Mouse (Mus musculus) heart, embryonic 16.5 days (tissue): Measurements from ENCODE around the gene Sgsm2. TPM values are rescaled to one million over a fixed set of nuclear protein-coding genes. Genes with fewer than 3 reads are reported as not detected.

Source experiments
- ATAC-seq: fragments of 200-750 bp; cut with Nextera tagmentation; replicated peaks from 2 replicates; pipeline ENCODE4 v1.8.0; 2017; ENCODE audit warnings: moderate number of reproducible peaks; ENCODE audit not compliant: insufficient read depth, low FRiP score; ENCODE audit errors: extremely low read depth
- H3K27ac ChIP-seq: fragments of 300-500 bp; sonication (generic); 2 replicates; pipeline ENCODE4 v1.5.1; 2014; ENCODE audit warnings: mild to moderate bottlenecking, low read length, control low read depth, moderate library complexity
- H3K27me3 ChIP-seq: fragments of 300-500 bp; sonication (generic); 2 replicates; pipeline ENCODE4 v1.6.1; 2014; ENCODE audit warnings: low read length, mixed read lengths; ENCODE audit not compliant: control insufficient read depth, insufficient read depth
- H3K36me3 ChIP-seq: fragments of 300-500 bp; sonication (generic); 2 replicates; pipeline ENCODE4 v1.6.1; 2014; ENCODE audit not compliant: control insufficient read depth, insufficient read depth
- H3K4me1 ChIP-seq: fragments of 300-500 bp; sonication (generic); 2 replicates; pipeline ENCODE4 v1.6.1; 2014; ENCODE audit warnings: low read length, mixed read lengths; ENCODE audit not compliant: control insufficient read depth, insufficient read depth
- H3K4me2 ChIP-seq: fragments of 300-500 bp; sonication (generic); 2 replicates; pipeline ENCODE4 v1.6.1; 2014; ENCODE audit warnings: low read depth, mild to moderate bottlenecking, control low read depth, low read length
- H3K4me3 ChIP-seq: fragments of 300-500 bp; sonication (generic); 2 replicates; pipeline ENCODE4 v1.5.1; 2014; ENCODE audit warnings: mild to moderate bottlenecking, control low read depth, low read length
- H3K9ac ChIP-seq: fragments of 300-500 bp; sonication (generic); 2 replicates; pipeline ENCODE4 v1.6.1; 2014; ENCODE audit warnings: low read length, control low read depth
- H3K9me3 ChIP-seq: fragments of 300-500 bp; sonication (generic); replicated peaks from 2 replicates; pipeline ENCODE4 v1.6.1; 2016; ENCODE audit warnings: low read length; ENCODE audit not compliant: control insufficient read depth
- WGBS: fragments of 180-500 bp; shearing (Covaris S2); extraction: QIAGEN DNeasy Blood & Tissue Kit; methylation state at CpG from one replicate; pipeline ENCODE4 v1.1.7; 2014; 5-methylcytosine and 5-hydroxymethylcytosine counted together
- polyA plus RNA-seq: library from polyadenylated mRNA; unstranded; fragments of >200 nt; fragmentation: Nextera tagmentation; extraction: Ambion mirVana; gene quantifications from 2 replicates; pipeline ENCODE4 v1.2.1, GENCODE M21; 2015

Gene Sgsm2
- polyA plus RNA-seq, 1 experiment from 2014 or later: 4.7 TPM

GRCm38 (mm10) chr11:74895980-74896900 lies 620 bp downstream of the Sgsm2 start:
- H3K9me3 ChIP-seq: no peaks in the 10 kb centered on the region
- no peaks in the 10 kb centered on the region for H3K27me3 ChIP-seq
- H3K9ac ChIP-seq: peak overlapping the region; percentile 85
- WGBS: 1% methylated on average over 44 of the region's 55 CpGs
- H3K36me3 ChIP-seq: peaks cover 15% of the 10 kb centered on the region
- ATAC-seq: peak; percentile 39
- peak overlapping the region; percentile 88 for H3K27ac ChIP-seq
- H3K4me1 ChIP-seq: peaks cover 8% of the 10 kb centered on the region
- peak overlapping the region; percentile 93 for H3K4me3 ChIP-seq
- peak overlapping the region; percentile 98 for H3K4me2 ChIP-seq

GRCm38 (mm10) chr11:74894619-74895018 lies 2.2 kb downstream of the Sgsm2 start:
- H3K27ac ChIP-seq: no peak overlapping the region
- no peaks in the 10 kb centered on the region; the same call in 1 of the 2 replicates for H3K36me3 ChIP-seq
- no peak for ATAC-seq
- peaks cover 8% of the 10 kb centered on the region for H3K4me1 ChIP-seq
- H3K9me3 ChIP-seq: no peaks in the 10 kb centered on the region
- no peaks in the 10 kb centered on the region for H3K27me3 ChIP-seq
- H3K9ac ChIP-seq: no peak overlapping the region
- no peak overlapping the region for H3K4me3 ChIP-seq
- 77% methylated on average over 4 of the region's 4 CpGs for WGBS
- no peak overlapping the region for H3K4me2 ChIP-seq

GRCm38 (mm10) chr11:74883098-74883497 lies 13.8 kb downstream of the Sgsm2 start:
- Histone ChIP-seq H3K27ac (no peak overlapping the region), H3K9ac (no peak overlapping the region), H3K36me3 (peaks cover 5% of the 10 kb centered on the region), H3K27me3 (no peaks in the 10 kb centered on the region), H3K4me3 (no peak overlapping the region), H3K4me1 (peaks cover 5% of the 10 kb centered on the region), H3K9me3 (no peaks in the 10 kb centered on the region), H3K4me2 (no peak overlapping the region)
- WGBS: 92% methylated on average over 10 of the region's 10 CpGs
- no peak for ATAC-seq

GRCm38 (mm10) chr11:74881979-74882378 lies 14.9 kb downstream of the Sgsm2 start:
- Histone ChIP-seq H3K4me3 (no peak overlapping the region), H3K27ac (no peak overlapping the region), H3K4me2 (no peak overlapping the region; the same call in 1 of the 2 replicates), H3K4me1 (peaks cover 5% of the 10 kb centered on the region), H3K27me3 (no peaks in the 10 kb centered on the region), H3K36me3 (peaks cover 5% of the 10 kb centered on the region), H3K9me3 (no peaks in the 10 kb centered on the region), H3K9ac (peak overlapping the region; percentile 43; the same call in 1 of the 2 replicates)
- 50% methylated on average over 14 of the region's 14 CpGs for WGBS
- no peak for ATAC-seq

- no peak overlapping the region for H3K4me3 ChIP-seq
- ATAC-seq: no peak
- no peaks in the 10 kb centered on the region for H3K9me3 ChIP-seq
- H3K36me3 ChIP-seq: peaks cover 5% of the 10 kb centered on the region
- peaks cover 11% of the 10 kb centered on the region for H3K4me1 ChIP-seq
- H3K9ac ChIP-seq: no peak overlapping the region
- no peak overlapping the region for H3K4me2 ChIP-seq
- WGBS: 77% methylated on average over 9 of the region's 9 CpGs
- H3K27me3 ChIP-seq: no peaks in the 10 kb centered on the region
- no peak overlapping the region for H3K27ac ChIP-seq
Observed at GRCm38 (mm10) chr11:74880999-74881398, 15.9 kb downstream of the Sgsm2 start.

- H3K9me3 ChIP-seq: no peaks in the 10 kb centered on the region
- ATAC-seq: peak; percentile 65; the same call in 1 of the 2 replicates
Observed at GRCm38 (mm10) chr11:74876801-74877200, 20.1 kb downstream of the Sgsm2 start.

GRCm38 (mm10) chr11:74874630-74875029 lies 22.2 kb downstream of the Sgsm2 start:
- H3K4me1 ChIP-seq: peaks cover 6% of the 10 kb centered on the region; the same call in 1 of the 2 replicates
- no peak overlapping the region for H3K27ac ChIP-seq
- no peak overlapping the region for H3K4me3 ChIP-seq
- no peaks in the 10 kb centered on the region for H3K27me3 ChIP-seq
- 68% methylated on average over 3 of the region's 3 CpGs for WGBS
- no peak for ATAC-seq
- no peak overlapping the region for H3K9ac ChIP-seq
- H3K36me3 ChIP-seq: no peaks in the 10 kb centered on the region
- no peak overlapping the region for H3K4me2 ChIP-seq
- no peaks in the 10 kb centered on the region for H3K9me3 ChIP-seq

More at GRCm38 (mm10) chr11:74876801-74877200, 20.1 kb downstream of the Sgsm2 start:
- H3K27me3 ChIP-seq: no peaks in the 10 kb centered on the region
- H3K36me3 ChIP-seq: no peaks in the 10 kb centered on the region
- 4% methylated on average over 9 of the region's 9 CpGs for WGBS
- peak overlapping the region; percentile 45 for H3K4me2 ChIP-seq
- H3K4me3 ChIP-seq: no peak overlapping the region
- no peak overlapping the region for H3K27ac ChIP-seq
- H3K9ac ChIP-seq: no peak overlapping the region
- peaks cover 8% of the 10 kb centered on the region for H3K4me1 ChIP-seq

GRCm38 (mm10) chr11:74870991-74871622 lies 25.8 kb downstream of the Sgsm2 start:
- H3K9me3 ChIP-seq: no peaks in the 10 kb centered on the region
- no peak for ATAC-seq
- H3K27me3 ChIP-seq: no peaks in the 10 kb centered on the region
- no peak overlapping the region for H3K4me3 ChIP-seq
- no peak overlapping the region for H3K4me2 ChIP-seq
- peaks cover 2% of the 10 kb centered on the region; the same call in 1 of the 2 replicates for H3K36me3 ChIP-seq
- no peaks in the 10 kb centered on the region for H3K4me1 ChIP-seq
- H3K27ac ChIP-seq: no peak overlapping the region
- WGBS: 23% methylated on average over 12 of the region's 12 CpGs
- no peak overlapping the region for H3K9ac ChIP-seq

- 68% methylated on average over 4 of the region's 4 CpGs for WGBS
Observed at GRCm38 (mm10) chr11:74870544-74870943, 26.3 kb downstream of the Sgsm2 start.

More at GRCm38 (mm10) chr11:74870544-74870943, 26.3 kb downstream of the Sgsm2 start:
- H3K9ac ChIP-seq: no peak overlapping the region
- ATAC-seq: no peak
- peaks cover 2% of the 10 kb centered on the region; the same call in 1 of the 2 replicates for H3K36me3 ChIP-seq
- H3K9me3 ChIP-seq: no peaks in the 10 kb centered on the region
- no peaks in the 10 kb centered on the region for H3K27me3 ChIP-seq
- no peak overlapping the region for H3K27ac ChIP-seq
- no peaks in the 10 kb centered on the region for H3K4me1 ChIP-seq
- H3K4me2 ChIP-seq: no peak overlapping the region
- no peak overlapping the region for H3K4me3 ChIP-seq
